Mouse (Mus musculus) retina, postnatal 1 day (tissue): ENCODE results near the gene Ttll7.
A peak's percentile ranks its signal among the peaks of the same experiment; 100 is the strongest.

ENCODE experiments used
- DNase-seq: peaks from one replicate; pipeline ENCODE4 v3.0.0-alpha.2; 2012

Gene Ttll7

GRCm38 (mm10) chr3:146851966-146852891 is at the start of gene Ttll7:
TSS of gene Ttll7 (plus strand) at chr3:146852367.
- DNase-seq: peak; percentile 95

- DNase-seq: peak; percentile 69
Observed at GRCm38 (mm10) chr3:146812041-146812878, 39.9 kb upstream of the Ttll7 start.

DNA sequence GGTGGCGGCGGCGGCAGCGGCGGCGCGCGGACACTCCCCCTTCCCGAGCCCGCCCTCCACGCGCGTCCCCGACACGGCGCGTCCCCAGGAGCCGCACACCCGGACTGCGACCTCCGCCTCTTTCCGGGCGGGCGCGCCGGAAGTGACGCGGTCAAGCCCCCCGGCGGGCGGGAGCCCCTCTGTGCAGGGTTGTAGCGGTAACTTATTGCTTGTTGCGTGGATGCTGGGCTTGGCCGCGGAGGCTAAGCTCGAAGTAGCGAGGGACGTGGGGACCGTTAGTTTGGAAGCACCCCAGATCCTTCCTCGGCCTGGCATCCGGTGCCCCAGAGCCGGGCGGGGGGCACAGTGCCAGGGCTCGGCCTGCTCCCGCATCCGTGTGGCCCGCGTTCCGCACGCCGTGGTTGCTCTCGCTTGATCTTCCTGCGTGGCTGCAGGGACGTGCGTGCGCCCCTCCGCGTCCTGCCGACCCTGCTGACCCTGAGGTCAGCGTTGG is 39.2 kb upstream of the Ttll7 start, which contains the start of gene Prkacb:
Prkacb (minus strand) TSS at position 90 of the 493 bp plus-strand sequence.
- peak; percentile 94 for DNase-seq

GRCm38 (mm10) chr3:146813624-146814023 is 38.5 kb upstream of the Ttll7 start:
- no peak for DNase-seq

GRCm38 (mm10) chr3:146820718-146821117 is 31.4 kb upstream of the Ttll7 start:
- no peak for DNase-seq

DNA sequence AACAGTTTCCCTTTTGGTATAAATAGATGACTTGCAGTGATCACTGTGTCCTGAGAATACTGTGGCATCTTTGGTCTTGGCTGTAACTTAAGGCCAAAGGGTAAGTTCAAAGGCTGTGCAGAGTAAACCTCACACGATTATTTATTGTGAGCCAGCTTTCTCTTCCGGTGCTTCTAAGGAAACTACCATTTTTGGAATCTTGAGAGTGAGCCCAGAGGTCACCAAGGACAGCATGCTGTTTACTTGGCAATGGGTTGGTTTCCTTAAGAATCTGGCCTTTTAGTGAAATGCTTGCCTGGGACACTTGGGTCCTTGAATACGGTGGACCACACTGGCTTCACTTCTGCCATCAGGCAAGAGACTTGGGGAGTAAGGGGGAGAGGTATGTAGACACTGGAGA is 9.4 kb upstream of the Ttll7 start:
- DNase-seq: no peak

- no peak for DNase-seq
Observed at GRCm38 (mm10) chr3:146843470-146843869, 8.7 kb upstream of the Ttll7 start.

GRCm38 (mm10) chr3:146846237-146846636 is 5.9 kb upstream of the Ttll7 start:
- DNase-seq: no peak

DNA sequence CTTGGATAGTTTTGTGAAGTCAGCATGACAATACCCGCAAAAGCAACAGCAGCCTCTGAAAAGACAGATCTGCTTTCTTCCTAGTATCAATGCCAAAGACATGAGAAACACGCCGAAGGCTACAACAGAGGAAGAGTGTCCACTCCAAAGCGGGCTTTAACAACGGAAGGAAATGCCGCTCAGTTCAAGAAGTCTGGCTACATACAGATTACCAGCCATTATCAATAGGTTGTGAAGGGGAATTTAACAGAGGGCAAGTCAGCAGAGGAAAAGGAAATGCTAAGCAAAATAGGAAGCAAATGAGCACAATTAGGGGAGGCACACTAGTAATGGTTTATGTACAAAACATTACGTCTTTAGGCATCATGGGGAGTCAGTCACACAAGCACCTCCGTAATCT is 4.1 kb upstream of the Ttll7 start:
- no peak for DNase-seq

DNA sequence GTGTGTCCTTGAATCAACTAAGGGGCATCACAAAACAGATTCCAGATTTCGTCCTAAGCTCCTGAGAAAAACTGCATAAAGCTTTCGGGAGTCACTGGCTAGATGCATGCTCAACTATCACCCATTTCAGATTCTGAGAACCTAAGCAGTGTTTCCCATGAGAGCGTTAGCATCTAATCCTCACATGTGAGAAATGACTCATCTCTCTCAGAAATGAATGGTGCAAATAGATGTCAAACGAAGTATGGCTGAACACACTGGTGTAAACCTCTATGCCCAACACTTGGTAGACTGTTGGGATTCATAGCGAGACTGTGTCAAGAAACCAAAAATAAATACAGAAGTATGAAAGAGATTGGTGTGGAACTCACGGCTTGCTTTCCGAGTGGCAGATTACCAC is 2.8 kb upstream of the Ttll7 start:
- DNase-seq: no peak

DNA sequence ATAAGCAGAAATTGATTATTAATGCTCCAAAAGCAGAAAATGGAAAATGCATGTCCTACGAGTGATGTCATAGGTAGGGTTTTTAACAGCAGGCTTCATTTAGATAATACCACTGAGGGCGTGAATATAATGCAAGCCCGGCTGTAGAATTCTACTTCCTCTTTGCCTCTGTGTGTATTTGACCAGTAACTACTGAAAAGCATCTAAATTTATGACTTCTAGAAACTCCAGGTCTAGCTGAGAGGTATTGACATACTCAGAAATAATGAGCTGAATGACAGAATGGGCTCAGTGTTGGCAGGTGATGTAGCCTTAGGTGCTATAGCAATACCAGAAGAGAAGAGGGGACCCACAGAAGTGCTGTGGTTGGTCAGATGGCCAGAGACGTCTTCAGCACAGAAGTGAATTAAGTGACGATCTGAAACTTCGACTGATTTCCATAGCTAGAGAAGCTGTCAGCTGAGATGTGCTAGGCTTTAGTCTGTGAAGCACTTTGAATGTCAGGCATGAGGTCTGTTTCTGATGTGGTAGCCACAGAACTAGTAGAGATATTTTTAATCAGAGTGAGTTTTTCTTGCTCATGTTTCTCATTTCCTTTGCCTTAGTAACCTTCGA is 2.4 kb downstream of the Ttll7 start:
- no peak for DNase-seq

- no peak for DNase-seq
Observed at GRCm38 (mm10) chr3:146857373-146857772, 5.2 kb downstream of the Ttll7 start.

DNA sequence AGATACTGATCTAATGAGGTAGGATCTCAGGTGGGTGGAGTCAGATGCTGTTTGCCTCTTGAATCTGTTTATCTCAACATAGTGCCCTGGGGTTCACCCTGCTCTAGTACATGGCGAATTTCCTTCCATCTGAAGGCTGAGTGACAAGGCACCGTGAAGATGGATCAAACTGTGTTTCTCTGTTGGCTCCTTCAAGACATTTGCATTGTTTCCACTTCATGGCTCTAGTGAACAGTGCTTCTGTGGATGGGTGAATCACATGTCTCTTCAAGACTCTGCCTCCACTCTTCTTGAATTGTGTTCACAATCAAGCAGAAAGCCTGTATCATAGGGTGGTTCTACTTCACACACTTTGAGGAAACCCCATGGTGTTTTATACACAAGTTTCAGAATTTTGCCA is 8.1 kb downstream of the Ttll7 start:
- no peak for DNase-seq

- DNase-seq: peak; percentile 28
Observed at GRCm38 (mm10) chr3:146866563-146866962, 14.4 kb downstream of the Ttll7 start.

DNA sequence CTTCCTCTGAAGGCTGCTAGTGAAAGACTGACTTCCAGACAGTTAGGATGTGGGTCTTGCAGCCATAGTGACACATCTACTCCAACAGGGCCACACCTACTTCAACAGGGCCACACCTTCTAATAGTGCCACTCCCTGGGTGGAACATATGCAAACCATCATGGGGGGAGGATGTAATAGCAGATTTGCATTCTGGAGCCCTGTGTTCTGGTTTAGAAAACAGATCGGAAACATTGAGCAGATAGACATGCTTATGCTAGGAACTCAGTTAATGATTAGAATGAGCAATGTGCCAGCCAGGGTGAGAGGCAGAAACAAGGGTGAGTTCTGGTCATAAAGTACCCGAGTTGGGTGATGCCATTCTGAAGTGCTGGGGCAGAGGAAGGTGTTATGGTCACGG is 19.8 kb downstream of the Ttll7 start:
- no peak for DNase-seq

GRCm38 (mm10) chr3:146875929-146876328 is 23.8 kb downstream of the Ttll7 start:
- DNase-seq: no peak

DNA sequence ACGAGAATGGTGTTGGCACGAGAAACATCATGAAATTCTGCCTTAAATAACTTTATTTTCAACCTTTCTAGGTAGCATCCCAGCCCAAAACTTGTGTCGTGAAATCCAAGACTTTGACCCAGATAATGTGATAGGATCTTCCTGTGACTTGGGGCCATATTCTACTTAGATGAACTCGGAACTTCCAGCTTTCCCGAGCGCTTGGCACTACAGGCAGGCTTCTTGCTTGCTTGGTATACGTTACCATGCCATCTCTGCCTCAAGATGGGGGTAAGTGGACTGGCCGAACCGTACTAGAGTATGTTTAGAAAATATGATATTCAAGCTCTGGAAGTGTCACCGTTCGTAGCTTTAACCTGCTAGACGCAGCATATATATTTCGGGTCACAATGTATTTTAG is 41.8 kb downstream of the Ttll7 start:
- DNase-seq: no peak

DNA sequence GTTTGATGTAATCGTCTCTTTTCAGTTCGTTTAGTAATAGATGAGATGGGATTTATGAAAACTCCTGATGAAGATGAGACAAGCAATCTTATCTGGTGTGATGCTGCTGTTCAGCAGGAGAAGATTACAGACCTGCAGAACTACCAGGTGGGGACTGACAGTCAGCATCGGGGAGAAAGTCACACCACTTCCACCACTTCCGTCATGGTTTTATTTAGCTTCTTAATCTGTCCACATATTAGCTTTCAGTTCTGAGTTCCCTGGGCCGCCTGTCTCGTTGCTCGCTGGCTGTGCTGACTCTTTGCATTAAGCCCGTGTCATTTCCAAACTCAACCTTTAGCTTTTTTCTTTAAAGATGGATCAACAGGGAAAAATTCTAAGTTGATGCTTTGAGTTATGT is 44.4 kb downstream of the Ttll7 start:
- DNase-seq: no peak

DNA sequence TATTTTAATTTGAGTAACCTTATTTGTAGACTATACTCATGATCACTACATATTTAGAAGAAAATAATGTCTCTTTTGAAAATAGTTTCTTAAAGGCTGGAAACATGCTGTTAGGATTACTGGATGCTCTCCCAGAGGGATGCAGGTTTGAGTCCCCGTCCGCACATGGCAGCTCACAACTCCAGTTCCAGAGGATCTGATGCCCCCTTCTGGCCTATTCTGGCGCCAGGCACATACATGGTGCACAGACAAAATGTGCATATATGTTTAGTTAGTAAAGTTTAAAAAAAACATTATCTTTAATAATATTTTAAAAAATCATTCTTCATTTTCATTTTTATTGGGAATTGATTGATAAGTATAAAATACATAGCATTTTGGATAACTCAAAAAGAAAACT is 47.9 kb downstream of the Ttll7 start:
- no peak for DNase-seq

DNA sequence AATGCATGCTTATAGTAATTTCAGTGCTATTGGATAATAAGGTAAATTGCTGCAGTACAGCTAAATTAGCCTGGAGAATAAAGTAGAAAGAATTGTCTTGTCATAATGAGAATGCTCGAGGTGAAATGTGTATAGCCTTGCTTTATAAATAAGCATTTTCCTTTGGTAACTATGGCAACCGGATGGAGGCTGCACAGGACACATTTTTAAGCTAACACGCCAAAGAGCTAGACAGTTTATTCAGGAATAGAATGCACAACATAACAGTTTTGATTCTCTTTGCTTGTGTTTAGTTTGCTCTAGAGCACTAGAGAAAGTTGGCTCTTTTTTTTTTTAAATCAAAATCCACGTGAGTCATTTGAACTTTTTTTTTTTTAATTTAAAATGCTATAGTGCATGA is 49.6 kb downstream of the Ttll7 start:
- no peak for DNase-seq

DNA sequence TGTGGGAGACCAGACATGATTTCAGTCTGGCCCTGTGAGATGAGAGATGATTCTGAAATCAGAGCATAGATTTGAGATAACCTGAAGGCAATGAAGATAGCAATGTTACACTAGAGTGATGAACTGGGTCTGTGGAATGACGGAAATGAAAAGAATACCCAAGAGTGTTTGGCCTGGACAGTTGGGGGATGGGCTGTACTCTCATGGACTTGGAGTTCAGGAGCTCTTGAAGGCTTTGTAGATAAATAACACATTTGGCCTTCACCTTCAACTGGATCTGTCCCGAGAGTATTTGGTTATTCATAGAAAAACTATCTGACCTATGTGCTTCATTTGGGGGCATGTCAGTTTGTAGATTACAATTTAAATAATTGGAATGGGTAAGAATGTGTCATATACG is 53.4 kb downstream of the Ttll7 start:
- DNase-seq: no peak

GRCm38 (mm10) chr3:146908922-146909321 is 56.8 kb downstream of the Ttll7 start:
- DNase-seq: no peak

DNA sequence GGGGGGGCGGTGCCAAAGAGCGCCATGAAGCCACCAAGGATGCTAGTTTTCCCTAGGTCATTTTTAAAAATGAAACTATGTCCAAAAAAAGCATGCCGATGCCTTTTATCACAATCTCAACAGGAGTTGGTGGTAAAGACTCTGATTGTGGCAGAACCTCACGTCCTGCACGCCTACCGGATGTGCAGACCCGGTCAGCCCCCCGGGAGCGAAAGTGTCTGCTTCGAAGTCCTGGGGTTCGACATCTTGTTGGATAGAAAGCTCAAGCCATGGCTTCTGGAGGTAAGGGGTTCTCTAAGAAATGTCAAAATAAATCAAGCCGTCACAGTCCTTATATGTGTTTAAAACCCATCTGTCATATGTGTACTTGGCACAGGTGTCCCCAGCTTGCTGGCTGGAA is 60.9 kb downstream of the Ttll7 start:
- no peak for DNase-seq
